Mouse (Mus musculus) brain, embryonic 14.5 days (tissue): ENCODE results near the gene Kcnk2. TPM values are rescaled to one million over a fixed set of nuclear protein-coding genes. Genes with fewer than 3 reads are reported as not detected.

Experiments used
- DNase-seq: peaks from one replicate; pipeline ENCODE4 v3.0.0-alpha.2; 2011; ENCODE audit warnings: low read depth
- CTCF ChIP-seq: fragments of 200-500 bp; IDR thresholded peaks from 2 replicates; pipeline ENCODE4 v1.5.1; 2012; ENCODE audit warnings: inconsistent platforms, mild to moderate bottlenecking, moderate library complexity, borderline replicate concordance; ENCODE audit not compliant: insufficient read depth, insufficient read length; ENCODE audit errors: extremely low read depth
- POLR2A ChIP-seq: fragments of 200-500 bp; IDR thresholded peaks from 2 replicates; pipeline ENCODE4 v1.6.1; 2012; ENCODE audit warnings: mild to moderate bottlenecking, inconsistent platforms, borderline replicate concordance; ENCODE audit not compliant: poor library complexity, insufficient read depth, insufficient read length, severe bottlenecking; ENCODE audit errors: extremely low read depth
- polyA plus RNA-seq: library from polyadenylated mRNA; depleted of rRNA; stranded (reverse); fragments of >200 nt; gene quantifications from 2 replicates; pipeline ENCODE4 v1.2.3, GENCODE M21; 2012

The Kcnk2 gene
- polyA plus RNA-seq, 1 experiment = 27.3 TPM

- DNase-seq = peak; percentile 97
- TF ChIP-seq POLR2A (no peak), CTCF (no peak)
Observed at GRCm38 (mm10) chr1:189187737-189188390, 214.2 kb downstream of the Kcnk2 start.

- no peak for TF ChIP-seq CTCF
- peak; percentile 82 for DNase-seq
Observed at GRCm38 (mm10) chr1:189185206-189185750, 216.8 kb downstream of the Kcnk2 start.

- TF ChIP-seq CTCF = no peak
- TF ChIP-seq POLR2A = no peak
- no peak for DNase-seq
Observed at GRCm38 (mm10) chr1:189177746-189178145, 224.3 kb downstream of the Kcnk2 start.

- no peak for TF ChIP-seq POLR2A
- no peak for TF ChIP-seq CTCF
Observed at GRCm38 (mm10) chr1:189173479-189173878, 228.6 kb downstream of the Kcnk2 start.

GRCm38 (mm10) chr1:189171138-189171537 is 230.9 kb downstream of the Kcnk2 start:
- TF ChIP-seq CTCF (no peak), POLR2A (no peak)
- DNase-seq = no peak

More at GRCm38 (mm10) chr1:189173479-189173878, 228.6 kb downstream of the Kcnk2 start:
- DNase-seq = peak; percentile 44

- no peak for DNase-seq
- TF ChIP-seq CTCF (no peak), POLR2A (no peak)
Observed at GRCm38 (mm10) chr1:189165756-189166155, 236.3 kb downstream of the Kcnk2 start.

- DNase-seq = no peak
- TF ChIP-seq CTCF (no peak), POLR2A (no peak)
Observed at GRCm38 (mm10) chr1:189165141-189165540, 236.9 kb downstream of the Kcnk2 start.

GRCm38 (mm10) chr1:189164721-189165120 is 237.4 kb downstream of the Kcnk2 start:
- TF ChIP-seq CTCF (no peak), POLR2A (no peak)

GRCm38 (mm10) chr1:189164241-189164640 is 237.8 kb downstream of the Kcnk2 start:
- DNase-seq = no peak
- TF ChIP-seq POLR2A (no peak), CTCF (no peak)

More at GRCm38 (mm10) chr1:189164721-189165120, 237.4 kb downstream of the Kcnk2 start:
- no peak for DNase-seq
